Mouse (Mus musculus): ENCODE data around the gene Stxbp1. TPM values are rescaled to one million over a fixed set of nuclear protein-coding genes. Genes with fewer than 3 reads are reported as not detected.

Gene Stxbp1
- polyA plus RNA-seq, 1 experiment from 2014 or later = 22.2 TPM

GRCm38 (mm10) chr2:32778081-32778480 is 69.0 kb downstream of the Stxbp1 start:
- H3K9ac ChIP-seq = no peak overlapping the region
- H3K9me3 ChIP-seq (ENCODE audit: low read depth, low read length) = no peaks in the 10 kb centered on the region
- no peak for TF ChIP-seq CTCF (IDR thresholded peaks at IDR 0.05; ENCODE audit: low read depth)
- WGBS = 89% methylated on average over 6 of the region's 6 CpGs
- no peak overlapping the region for H3K4me3 ChIP-seq (ENCODE audit: low read depth, low read length)
- no peak for ATAC-seq (ENCODE audit: insufficient read depth)
- no peak overlapping the region for H3K4me2 ChIP-seq
- H3K27me3 ChIP-seq (ENCODE audit: insufficient read depth, low read length) = no peaks in the 10 kb centered on the region
- H3K4me1 ChIP-seq (ENCODE audit: insufficient read depth) = peaks cover 7% of the 10 kb centered on the region; the same call in 1 of the 2 replicates
- H3K27ac ChIP-seq (ENCODE audit: low read depth) = no peak overlapping the region
- H3K36me3 ChIP-seq (ENCODE audit: insufficient read depth) = no peaks in the 10 kb centered on the region
- DNase-seq = no peak

- H3K9ac ChIP-seq = peak overlapping the region; percentile 27
- peak overlapping the region; percentile 78 for H3K4me2 ChIP-seq
- no peaks in the 10 kb centered on the region for H3K27me3 ChIP-seq (ENCODE audit: insufficient read depth, low read length)
- no peak for ATAC-seq (ENCODE audit: insufficient read depth)
- no peak for TF ChIP-seq CTCF (IDR thresholded peaks at IDR 0.05; ENCODE audit: low read depth)
- peak overlapping the region; percentile 61 for H3K4me3 ChIP-seq (ENCODE audit: low read depth, low read length)
- H3K4me1 ChIP-seq (ENCODE audit: insufficient read depth) = peaks cover 7% of the 10 kb centered on the region; the same call in 1 of the 2 replicates
- H3K36me3 ChIP-seq (ENCODE audit: insufficient read depth) = no peaks in the 10 kb centered on the region
- 21% methylated on average over 22 of the region's 22 CpGs for WGBS
- H3K9me3 ChIP-seq (ENCODE audit: low read depth, low read length) = no peaks in the 10 kb centered on the region
- no peak overlapping the region for H3K27ac ChIP-seq (ENCODE audit: low read depth)
- DNase-seq = no peak
These were observed 70.9 kb downstream of the Stxbp1 start for GRCm38 (mm10) chr2:32776192-32776591.

GRCm38 (mm10) chr2:32775359-32776074 is 71.5 kb downstream of the Stxbp1 start, which contains the start of the genes Ttc16 and Ptrh1:
Gene Ttc16 (minus strand): TSS chr2:32775633.
Gene Ptrh1 (plus strand): TSS chr2:32775786.
- no peak for TF ChIP-seq CTCF (IDR thresholded peaks at IDR 0.05; ENCODE audit: low read depth)
- WGBS = under 1% methylated on average over 46 of the region's 46 CpGs
- ATAC-seq (ENCODE audit: insufficient read depth) (peak; percentile 98), DNase-seq (peak; percentile 99)
- Histone ChIP-seq H3K27ac (ENCODE audit: low read depth) (peak within 1 kb of the TSS; percentile 58), H3K9ac (peak within 1 kb of the TSS; percentile 27), H3K9me3 (ENCODE audit: low read depth, low read length) (no peaks in the 10 kb centered on the region), H3K36me3 (ENCODE audit: insufficient read depth) (no peaks in the 10 kb centered on the region), H3K4me2 (peak within 1 kb of the TSS; percentile 78), H3K4me3 (ENCODE audit: low read depth, low read length) (peak within 1 kb of the TSS; percentile 61), H3K4me1 (ENCODE audit: insufficient read depth) (peaks cover 7% of the 10 kb centered on the region; the same call in 1 of the 2 replicates), H3K27me3 (ENCODE audit: insufficient read depth, low read length) (no peaks in the 10 kb centered on the region)

- 69% methylated on average over 8 of the region's 8 CpGs for WGBS
- Histone ChIP-seq H3K4me3 (ENCODE audit: low read depth, low read length) (no peak overlapping the region), H3K27me3 (ENCODE audit: insufficient read depth, low read length) (no peaks in the 10 kb centered on the region), H3K27ac (ENCODE audit: low read depth) (no peak overlapping the region), H3K4me1 (ENCODE audit: insufficient read depth) (peaks cover 7% of the 10 kb centered on the region; the same call in 1 of the 2 replicates), H3K9ac (no peak overlapping the region), H3K9me3 (ENCODE audit: low read depth, low read length) (no peaks in the 10 kb centered on the region), H3K4me2 (no peak overlapping the region), H3K36me3 (ENCODE audit: insufficient read depth) (no peaks in the 10 kb centered on the region)
- DNase-seq = no peak
- TF ChIP-seq CTCF (IDR thresholded peaks at IDR 0.05; ENCODE audit: low read depth) = no peak
- ATAC-seq (ENCODE audit: insufficient read depth) = no peak
These were observed 74.3 kb downstream of the Stxbp1 start for GRCm38 (mm10) chr2:32772626-32773279.

- TF ChIP-seq CTCF (IDR thresholded peaks at IDR 0.05; ENCODE audit: low read depth) = no peak
- Histone ChIP-seq H3K36me3 (ENCODE audit: insufficient read depth) (no peaks in the 10 kb centered on the region), H3K4me2 (no peak overlapping the region), H3K4me1 (ENCODE audit: insufficient read depth) (peaks cover 7% of the 10 kb centered on the region; the same call in 1 of the 2 replicates), H3K27me3 (ENCODE audit: insufficient read depth, low read length) (no peaks in the 10 kb centered on the region), H3K4me3 (ENCODE audit: low read depth, low read length) (no peak overlapping the region), H3K9ac (no peak overlapping the region), H3K27ac (ENCODE audit: low read depth) (no peak overlapping the region), H3K9me3 (ENCODE audit: low read depth, low read length) (no peaks in the 10 kb centered on the region)
- no peak for DNase-seq
- WGBS = 24% methylated on average over 12 of the region's 12 CpGs
- ATAC-seq (ENCODE audit: insufficient read depth) = no peak
These were observed 75.2 kb downstream of the Stxbp1 start for GRCm38 (mm10) chr2:32771886-32772285.

DNA sequence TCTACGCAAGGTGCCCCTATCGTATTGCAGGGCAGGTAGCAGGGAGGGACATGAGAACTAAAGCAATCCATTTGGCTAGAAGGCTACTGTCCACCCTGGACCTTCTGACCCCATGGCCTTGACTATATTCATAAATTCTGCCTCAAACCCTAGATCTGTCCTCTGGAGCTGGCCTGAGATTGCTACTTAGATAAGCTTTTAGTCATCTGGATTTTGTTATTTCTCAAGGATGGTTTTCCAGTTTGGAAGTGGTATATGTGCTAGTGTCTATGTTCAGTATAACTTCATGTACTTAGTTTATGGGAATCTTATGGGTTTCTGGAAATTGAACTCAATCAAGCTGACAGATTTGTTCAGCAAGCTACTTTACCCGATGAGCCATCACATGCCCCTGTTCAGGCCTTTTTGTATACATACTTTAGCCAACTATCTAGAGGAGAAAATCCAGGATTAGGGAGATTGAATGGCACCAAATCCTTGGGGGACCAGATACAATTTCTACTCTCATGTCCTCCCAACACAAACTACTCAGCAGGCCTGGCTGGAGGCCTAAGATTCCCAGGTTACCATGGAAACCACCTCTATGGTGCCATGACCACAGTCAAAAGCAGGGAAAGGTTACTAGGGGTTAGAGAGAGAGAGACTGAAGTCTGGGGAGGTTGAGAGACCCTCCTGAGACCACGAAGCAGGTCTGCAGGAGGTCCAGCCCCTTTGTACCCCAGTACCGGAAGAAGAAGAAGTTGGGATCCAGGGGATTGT is 77.5 kb downstream of the Stxbp1 start:
- Histone ChIP-seq H3K4me3 (ENCODE audit: low read depth, low read length) (no peak overlapping the region), H3K9me3 (ENCODE audit: low read depth, low read length) (no peaks in the 10 kb centered on the region), H3K36me3 (ENCODE audit: insufficient read depth) (no peaks in the 10 kb centered on the region), H3K9ac (no peak overlapping the region), H3K27ac (ENCODE audit: low read depth) (no peak overlapping the region), H3K4me2 (no peak overlapping the region), H3K27me3 (ENCODE audit: insufficient read depth, low read length) (no peaks in the 10 kb centered on the region), H3K4me1 (ENCODE audit: insufficient read depth) (no peaks in the 10 kb centered on the region)
- DNase-seq = no peak
- no peak for TF ChIP-seq CTCF (IDR thresholded peaks at IDR 0.05; ENCODE audit: low read depth)
- ATAC-seq (ENCODE audit: insufficient read depth) = no peak
- WGBS = 76% methylated on average over 5 of the region's 5 CpGs

Measured in lung, embryonic 14.5 days (tissue).